Mouse (Mus musculus) cortical plate, adult 2 months (tissue): ENCODE measurements at regions not wholly inside any gene's neighbourhood (a gene's known extent, or its start where the extent isn't known, plus 50 kb on each side); places are given as distances from the start of the nearest gene placed in this dataset.

Source experiments
- CTCF ChIP-seq: fragments of 200-500 bp; IDR thresholded peaks from 2 replicates; pipeline ENCODE4 v1.5.1; 2011; ENCODE audit warnings: mild to moderate bottlenecking, control low read depth, low read length; ENCODE audit not compliant: insufficient read depth; ENCODE audit errors: extremely low read depth
- POLR2A ChIP-seq: fragments of 200-500 bp; IDR thresholded peaks from 2 replicates; pipeline ENCODE4 v1.6.1; 2011; ENCODE audit warnings: mild to moderate bottlenecking, low read length, control low read depth; ENCODE audit not compliant: insufficient read depth; ENCODE audit errors: extremely low read depth

DNA sequence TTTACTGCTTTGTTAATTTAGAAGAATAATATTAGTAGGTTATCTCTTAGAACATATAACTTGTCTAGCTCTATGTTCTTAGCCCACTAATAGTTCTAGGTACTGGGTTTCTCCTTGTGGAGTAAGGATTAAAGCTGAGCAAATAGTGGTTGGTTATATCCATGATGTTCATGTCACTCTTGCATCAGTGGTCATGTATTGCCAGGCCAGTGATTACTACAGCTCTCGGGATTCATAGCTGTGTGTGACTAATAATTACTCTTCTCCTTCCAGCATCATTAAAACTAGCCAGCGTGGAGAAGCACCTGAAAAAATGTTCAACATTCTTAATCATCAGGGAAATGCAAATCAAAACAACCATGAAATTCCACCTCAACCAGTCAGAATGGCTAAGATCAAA lies 234.6 kb upstream of the Mpdz start:
- TF ChIP-seq CTCF (no peak), POLR2A (no peak)
